Mouse (Mus musculus) heart, adult 18-20 months (tissue): ENCODE data around the gene Ropn1l. TPM values are rescaled to one million over a fixed set of nuclear protein-coding genes. Genes with fewer than 3 reads are reported as not detected.
A peak's percentile ranks its signal among the peaks of the same experiment; 100 is the strongest.

Source experiments
- DNase-seq, 2 experiments: peaks; one replicate each; pipeline ENCODE4 v3.0.0; 2021 to 2022; ENCODE audit warnings: mixed read lengths in 1 of 2
- total RNA-seq, 2 experiments: library from RNA; stranded (reverse); gene quantifications; 2 replicates each; pipeline ENCODE4 v1.2.3; 2021

Ropn1l gene
- total RNA-seq, 2 experiments from 2014 or later, result not detected

- DNase-seq, result no peak
Observed at GRCm38 (mm10) chr15:31407490-31407889, 46.0 kb downstream of the Ropn1l start.

- no peak for DNase-seq
Observed at GRCm38 (mm10) chr15:31406881-31407280, 46.7 kb downstream of the Ropn1l start.

GRCm38 (mm10) chr15:31404346-31404745, 49.2 kb downstream of the Ropn1l start:
- DNase-seq, result no peak

GRCm38 (mm10) chr15:31402200-31402892, 51.2 kb downstream of the Ropn1l start:
- no peak for DNase-seq

GRCm38 (mm10) chr15:31400974-31401373, 52.6 kb downstream of the Ropn1l start:
- no peak for DNase-seq

- no peak for DNase-seq
Observed at GRCm38 (mm10) chr15:31398769-31399168, 54.8 kb downstream of the Ropn1l start.

GRCm38 (mm10) chr15:31397379-31397778, 56.2 kb downstream of the Ropn1l start:
- DNase-seq, result no peak

- peak; percentile 80 to 87 for DNase-seq
Observed at GRCm38 (mm10) chr15:31396755-31397154, 56.8 kb downstream of the Ropn1l start.

- no peak for DNase-seq
Observed at GRCm38 (mm10) chr15:31395986-31396385, 57.6 kb downstream of the Ropn1l start.

GRCm38 (mm10) chr15:31393402-31393801, 60.1 kb downstream of the Ropn1l start:
- no peak for DNase-seq

- DNase-seq, result no peak
Observed at GRCm38 (mm10) chr15:31392705-31393104, 60.8 kb downstream of the Ropn1l start.

- no peak for DNase-seq
Observed at GRCm38 (mm10) chr15:31392135-31392534, 61.4 kb downstream of the Ropn1l start.

Other genes with a start within 250 kb of the Ropn1l start
- 10 to 100 TPM; 18.4 to 23.9 TPM for gene Dap, start 229.4 kb downstream of the Ropn1l start, total RNA-seq
- gene Ankrd33b, start 86.0 kb downstream of the Ropn1l start, total RNA-seq, result 10 to 100 TPM; 25.4 to 31.1 TPM
- gene March6, start 77.3 kb upstream of the Ropn1l start, total RNA-seq, result 100 to 1,000 TPM; 114 to 116 TPM
- gene Cmbl, start 111.7 kb upstream of the Ropn1l start, total RNA-seq, result 10 to 100 TPM; 33.7 to 35.8 TPM
- 100 to 1,000 TPM; 142 to 150 TPM for gene Cct5, start 148.1 kb upstream of the Ropn1l start, total RNA-seq
- 10 to 100 TPM; 20.5 to 22.8 TPM for gene Fam173b, start 148.1 kb upstream of the Ropn1l start, total RNA-seq